Mouse (Mus musculus) embryo, embryonic 11.5 days (tissue): ENCODE results near the gene Clrn3.
"Not testable (repeated sequence)": the region's sequence is repeated elsewhere in the genome, so short reads cannot be mapped to it uniquely, and the experiment has no call there.

ENCODE experiments used
- DNase-seq: peaks from one replicate; pipeline ENCODE4 v3.0.0-alpha.2; 2012; ENCODE audit warnings: low read depth, low spot score

Gene Clrn3

GRCm38 (mm10) chr7:135535908-135536307, 7.5 kb upstream of the Clrn3 start:
- no peak for DNase-seq

GRCm38 (mm10) chr7:135534548-135535189, 6.2 kb upstream of the Clrn3 start:
- DNase-seq: no peak

- no peak for DNase-seq
These were observed 614 bp upstream of the Clrn3 start for GRCm38 (mm10) chr7:135529068-135529467.

- DNase-seq: no peak
These were observed 1.3 kb downstream of the Clrn3 start for GRCm38 (mm10) chr7:135527169-135527568.

- DNase-seq: no peak
These were observed 1.8 kb downstream of the Clrn3 start for GRCm38 (mm10) chr7:135526574-135527152.

- no peak for DNase-seq
These were observed 4.0 kb downstream of the Clrn3 start for GRCm38 (mm10) chr7:135524424-135524967.

- no peak for DNase-seq
These were observed 4.5 kb downstream of the Clrn3 start for GRCm38 (mm10) chr7:135523981-135524380.

- no peak for DNase-seq
These were observed 6.5 kb downstream of the Clrn3 start for GRCm38 (mm10) chr7:135521755-135522512.

- DNase-seq: no peak
These were observed 8.2 kb downstream of the Clrn3 start for GRCm38 (mm10) chr7:135520241-135520640.

- no peak for DNase-seq
These were observed 11.3 kb downstream of the Clrn3 start for GRCm38 (mm10) chr7:135517191-135517590.

GRCm38 (mm10) chr7:135511723-135512122, 16.7 kb downstream of the Clrn3 start:
- DNase-seq: no peak

GRCm38 (mm10) chr7:135510431-135510830, 18.0 kb downstream of the Clrn3 start:
- no peak for DNase-seq

GRCm38 (mm10) chr7:135509272-135509671, 19.2 kb downstream of the Clrn3 start:
- no peak for DNase-seq

GRCm38 (mm10) chr7:135508602-135509001, 19.9 kb downstream of the Clrn3 start:
- no peak for DNase-seq

GRCm38 (mm10) chr7:135506506-135506905, 21.9 kb downstream of the Clrn3 start:
- DNase-seq: not testable (repeated sequence)

GRCm38 (mm10) chr7:135499403-135499802, 29.1 kb downstream of the Clrn3 start:
- DNase-seq: no peak

GRCm38 (mm10) chr7:135498565-135499186, 29.8 kb downstream of the Clrn3 start:
- no peak for DNase-seq

- no peak for DNase-seq
These were observed 33.2 kb downstream of the Clrn3 start for GRCm38 (mm10) chr7:135495303-135495702.

- no peak for DNase-seq
These were observed 38.0 kb downstream of the Clrn3 start for GRCm38 (mm10) chr7:135490500-135490886.

GRCm38 (mm10) chr7:135489724-135490499, 38.5 kb downstream of the Clrn3 start:
- no peak for DNase-seq

- no peak for DNase-seq
These were observed 40.1 kb downstream of the Clrn3 start for GRCm38 (mm10) chr7:135488214-135488810.
